Mouse (Mus musculus): ENCODE measurements around the gene Nrxn1. TPM values are rescaled to one million over a fixed set of nuclear protein-coding genes. Genes with fewer than 3 reads are reported as not detected.
"Not testable (repeated sequence)": the region's sequence is repeated elsewhere in the genome, so short reads cannot be mapped to it uniquely, and the experiment has no call there.

The Nrxn1 gene
- polyA plus RNA-seq, 2 experiments = 6.3 to 12.2 TPM

- 33% methylated on average over 4 of the region's 4 CpGs for WGBS
- ATAC-seq (ENCODE audit: low FRiP score, low read depth) = no peak
- H3K27me3 ChIP-seq (ENCODE audit: control insufficient read depth, insufficient read depth, low read length) = no peaks in the 10 kb centered on the region
- no peaks in the 10 kb centered on the region for H3K9me3 ChIP-seq (ENCODE audit: control insufficient read depth, low read length)
- no peaks in the 10 kb centered on the region for H3K36me3 ChIP-seq (ENCODE audit: control insufficient read depth, insufficient read depth, low read length)
- H3K4me3 ChIP-seq (replicated peaks; ENCODE audit: low read length) = no peak overlapping the region
- H3K9ac ChIP-seq (ENCODE audit: low read depth, low read length, severe bottlenecking) = no peak overlapping the region
- no peak for DNase-seq (ENCODE audit: low spot score)
- no peak overlapping the region for H3K4me2 ChIP-seq (replicated peaks; ENCODE audit: low read depth, low read length, severe bottlenecking)
- no peak for TF ChIP-seq POLR2A (IDR thresholded peaks at IDR 0.05; ENCODE audit: borderline replicate concordance, extremely low read depth, insufficient read depth, insufficient read length)
- H3K4me1 ChIP-seq (ENCODE audit: control insufficient read depth, insufficient read depth, low read length) = peaks cover 11% of the 10 kb centered on the region; the same call in 1 of the 2 replicates
- H3K27ac ChIP-seq (replicated peaks; ENCODE audit: low read depth, low read length) = no peak overlapping the region
These were observed 548.8 kb downstream of the Nrxn1 start for GRCm38 (mm10) chr17:90543986-90544638.

- H3K4me1 ChIP-seq (ENCODE audit: control insufficient read depth, insufficient read depth, low read length) = no peaks in the 10 kb centered on the region
- H3K27ac ChIP-seq (replicated peaks; ENCODE audit: low read depth, low read length) = no peak overlapping the region
- no peak overlapping the region for H3K9ac ChIP-seq (ENCODE audit: low read depth, low read length, severe bottlenecking)
- TF ChIP-seq POLR2A (IDR thresholded peaks at IDR 0.05; ENCODE audit: borderline replicate concordance, extremely low read depth, insufficient read depth, insufficient read length) = no peak
- no peaks in the 10 kb centered on the region for H3K27me3 ChIP-seq (ENCODE audit: control insufficient read depth, insufficient read depth, low read length)
- H3K9me3 ChIP-seq (ENCODE audit: control insufficient read depth, low read length) = no peaks in the 10 kb centered on the region
- no peaks in the 10 kb centered on the region for H3K36me3 ChIP-seq (ENCODE audit: control insufficient read depth, insufficient read depth, low read length)
- WGBS = 71% methylated on average over 2 of the region's 2 CpGs
- no peak overlapping the region for H3K4me2 ChIP-seq (replicated peaks; ENCODE audit: low read depth, low read length, severe bottlenecking)
- no peak overlapping the region for H3K4me3 ChIP-seq (replicated peaks; ENCODE audit: low read length)
- ATAC-seq (ENCODE audit: low FRiP score, low read depth) = no peak
- no peak for DNase-seq (ENCODE audit: low spot score)
These were observed 561.4 kb downstream of the Nrxn1 start for GRCm38 (mm10) chr17:90531443-90531842.

- WGBS = 69% methylated on average over 2 of the region's 2 CpGs
- Histone ChIP-seq H3K36me3 (ENCODE audit: control insufficient read depth, insufficient read depth, low read length) (no peaks in the 10 kb centered on the region), H3K9me3 (ENCODE audit: control insufficient read depth, low read length) (no peaks in the 10 kb centered on the region), H3K27me3 (ENCODE audit: control insufficient read depth, insufficient read depth, low read length) (no peaks in the 10 kb centered on the region), H3K27ac (replicated peaks; ENCODE audit: low read depth, low read length) (no peak overlapping the region), H3K4me1 (ENCODE audit: control insufficient read depth, insufficient read depth, low read length) (no peaks in the 10 kb centered on the region), H3K4me3 (replicated peaks; ENCODE audit: low read length) (no peak overlapping the region), H3K9ac (ENCODE audit: low read depth, low read length, severe bottlenecking) (no peak overlapping the region), H3K4me2 (replicated peaks; ENCODE audit: low read depth, low read length, severe bottlenecking) (no peak overlapping the region)
- no peak for TF ChIP-seq POLR2A (IDR thresholded peaks at IDR 0.05; ENCODE audit: borderline replicate concordance, extremely low read depth, insufficient read depth, insufficient read length)
- DNase-seq (ENCODE audit: low spot score) (no peak), ATAC-seq (ENCODE audit: low FRiP score, low read depth) (no peak)
These were observed 586.8 kb downstream of the Nrxn1 start for GRCm38 (mm10) chr17:90506026-90506425.

- H3K4me3 ChIP-seq (replicated peaks; ENCODE audit: low read length); H3K4me2 ChIP-seq (replicated peaks; ENCODE audit: low read depth, low read length, severe bottlenecking); ATAC-seq (ENCODE audit: low FRiP score, low read depth); H3K27me3 ChIP-seq (ENCODE audit: control insufficient read depth, insufficient read depth, low read length); H3K4me1 ChIP-seq (ENCODE audit: control insufficient read depth, insufficient read depth, low read length); H3K9ac ChIP-seq (ENCODE audit: low read depth, low read length, severe bottlenecking); H3K27ac ChIP-seq (replicated peaks; ENCODE audit: low read depth, low read length); H3K36me3 ChIP-seq (ENCODE audit: control insufficient read depth, insufficient read depth, low read length); H3K9me3 ChIP-seq (ENCODE audit: control insufficient read depth, low read length); DNase-seq (ENCODE audit: low spot score): not testable (repeated sequence)
- 61% methylated on average over 7 of the region's 7 CpGs for WGBS
These were observed 588.9 kb downstream of the Nrxn1 start for GRCm38 (mm10) chr17:90503999-90504398.

- ATAC-seq (ENCODE audit: low FRiP score, low read depth) (no peak; the same call in 1 of the 2 replicates), DNase-seq (ENCODE audit: low spot score) (peak; percentile 53)
- Histone ChIP-seq H3K27me3 (ENCODE audit: control insufficient read depth, insufficient read depth, low read length) (no peaks in the 10 kb centered on the region), H3K9ac (ENCODE audit: low read depth, low read length, severe bottlenecking) (no peak overlapping the region), H3K4me2 (replicated peaks; ENCODE audit: low read depth, low read length, severe bottlenecking) (no peak overlapping the region), H3K27ac (replicated peaks; ENCODE audit: low read depth, low read length) (no peak overlapping the region), H3K4me1 (ENCODE audit: control insufficient read depth, insufficient read depth, low read length) (no peaks in the 10 kb centered on the region), H3K36me3 (ENCODE audit: control insufficient read depth, insufficient read depth, low read length) (no peaks in the 10 kb centered on the region), H3K4me3 (replicated peaks; ENCODE audit: low read length) (no peak overlapping the region), H3K9me3 (ENCODE audit: control insufficient read depth, low read length) (no peaks in the 10 kb centered on the region)
- WGBS = 56% methylated on average over 6 of the region's 6 CpGs
- TF ChIP-seq POLR2A (IDR thresholded peaks at IDR 0.05; ENCODE audit: borderline replicate concordance, extremely low read depth, insufficient read depth, insufficient read length) = no peak
These were observed 591.7 kb downstream of the Nrxn1 start for GRCm38 (mm10) chr17:90501023-90501675.
